8 mouse cellular contexts compared by ENCODE assay signal in genomic region chr13:112926796-112927195, GRCm38 (mm10). TPM values are rescaled to one million over a fixed set of nuclear protein-coding genes. Genes with fewer than 3 reads are reported as not detected.
DNase-seq lines count a peak whose midpoint lies in the region; ATAC-seq and TF ChIP-seq lines count a peak whose summit lies in the region.

No protein-coding gene starts in this region.

- H3K4me1 ChIP-seq in ES-Bruce4 (ENCODE audit: control insufficient read depth, insufficient read depth, low read length) = no peaks in the 10 kb centered on the region
- peaks cover 17% of the 10 kb centered on the region for H3K4me1 ChIP-seq in heart, embryonic 12.5 days (replicated peaks)
- H3K4me1 ChIP-seq in midbrain, embryonic 11.5 days (ENCODE audit: control insufficient read depth, insufficient read depth, low read length) = peaks cover 16% of the 10 kb centered on the region

- no peak for TF ChIP-seq POLR2A in ES-Bruce4 (IDR thresholded peaks at IDR 0.05; ENCODE audit: insufficient read depth, low read length)

- under 1% methylated on average over 19 of the region's 19 CpGs for WGBS in heart, embryonic 12.5 days
- WGBS in large intestine, adult 2 months = under 1% methylated on average over 19 of the region's 19 CpGs
- under 1% methylated on average over 19 of the region's 19 CpGs for WGBS in midbrain, embryonic 11.5 days

- H3K27ac ChIP-seq in ES-Bruce4 (ENCODE audit: insufficient read depth, low read length) = 0 out of 2 replicates have a peak overlapping the region, but pooled peaks have one; percentile 12
- peak overlapping the region; percentile 85 for H3K27ac ChIP-seq in heart, embryonic 12.5 days (ENCODE audit: poor library complexity, severe bottlenecking)
- H3K27ac ChIP-seq in midbrain, embryonic 11.5 days (ENCODE audit: low read depth, low read length) = peak overlapping the region; percentile 84

- H3K4me2 ChIP-seq in heart, embryonic 12.5 days = peak overlapping the region; percentile 75
- H3K4me2 ChIP-seq in midbrain, embryonic 11.5 days = peak overlapping the region; percentile 60

- H3K9me3 ChIP-seq in ES-Bruce4 (replicated peaks; ENCODE audit: control insufficient read depth, insufficient read depth, low read length, poor library complexity, severe bottlenecking) = no peaks in the 10 kb centered on the region
- no peaks in the 10 kb centered on the region for H3K9me3 ChIP-seq in heart, embryonic 12.5 days (replicated peaks)
- H3K9me3 ChIP-seq in midbrain, embryonic 11.5 days (ENCODE audit: control insufficient read depth, low read length) = no peaks in the 10 kb centered on the region

- peak overlapping the region; percentile 89 for H3K9ac ChIP-seq in ES-Bruce4 (ENCODE audit: low read depth, poor library complexity, severe bottlenecking)
- H3K9ac ChIP-seq in heart, embryonic 12.5 days = peak overlapping the region; percentile 93
- H3K9ac ChIP-seq in midbrain, embryonic 11.5 days (ENCODE audit: low read length) = peak overlapping the region; percentile 74

- H3K4me3 ChIP-seq in ES-Bruce4 (ENCODE audit: low read depth, low read length) = peak overlapping the region; percentile 90
- peak overlapping the region; percentile 84 for H3K4me3 ChIP-seq in heart, embryonic 12.5 days
- peak overlapping the region; percentile 79 for H3K4me3 ChIP-seq in midbrain, embryonic 11.5 days (ENCODE audit: low read depth, low read length)

- no peaks in the 10 kb centered on the region for H3K27me3 ChIP-seq in ES-Bruce4 (ENCODE audit: control insufficient read depth, insufficient read depth, low read length, poor library complexity, severe bottlenecking)
- no peaks in the 10 kb centered on the region for H3K27me3 ChIP-seq in heart, embryonic 12.5 days (replicated peaks)
- no peaks in the 10 kb centered on the region for H3K27me3 ChIP-seq in midbrain, embryonic 11.5 days (ENCODE audit: control insufficient read depth, insufficient read depth, low read length)

- TF ChIP-seq CTCF in ES-Bruce4 (IDR thresholded peaks at IDR 0.05; ENCODE audit: low read depth, low read length) = no peak

- peaks cover 2% of the 10 kb centered on the region; the same call in 1 of the 2 replicates for H3K36me3 ChIP-seq in ES-Bruce4 (ENCODE audit: control insufficient read depth, insufficient read depth, low read length, poor library complexity, severe bottlenecking)
- peaks cover 13% of the 10 kb centered on the region for H3K36me3 ChIP-seq in heart, embryonic 12.5 days
- H3K36me3 ChIP-seq in midbrain, embryonic 11.5 days (ENCODE audit: control insufficient read depth, insufficient read depth, low read length) = no peaks in the 10 kb centered on the region; the same call in 1 of the 2 replicates

- peak; percentile 70 for DNase-seq in A20 (ENCODE audit: low read depth, low spot score)
- peak; percentile 55 for DNase-seq in cerebellum, adult 9-11 months
- DNase-seq in large intestine, adult 2 months (ENCODE audit: low read depth, low spot score) = peak; percentile 4
- no peak for DNase-seq in midbrain, embryonic 11.5 days (ENCODE audit: low spot score, missing footprints)
- DNase-seq in thymus, postnatal 0 days (ENCODE audit: low spot score) = peak; percentile 54
- DNase-seq in layer of hippocampus, adult 11-12 months (ENCODE audit: low spot score) = no peak

- no peak for TF ChIP-seq EP300 in ES-Bruce4 (IDR thresholded peaks at IDR 0.05; ENCODE audit: insufficient read depth, low read depth, low read length)

- ATAC-seq in heart, embryonic 12.5 days (ENCODE audit: insufficient number of reproducible peaks, low FRiP score) = 0 out of 2 replicates have a peak, but pooled peaks have one; percentile 34
- peak; percentile 14; the same call in 1 of the 2 replicates for ATAC-seq in midbrain, embryonic 11.5 days (ENCODE audit: low FRiP score)

RNA-seq across cellular contexts. Expression of gene Mtrex, which starts 0.4 kb away (rescaled TPM):
- polyA plus RNA-seq in ES-Bruce4 (2011; ENCODE audit: insufficient read depth, insufficient read length, low read depth, missing spikeins) = 136 and 159 TPM in 2 replicates
- polyA plus RNA-seq in heart, embryonic 12.5 days (2016; fragmentation: Nextera tagmentation; extraction: Ambion mirVana) = 58.3 and 60.6 TPM in 2 replicates
- 5.6 and 7.4 TPM in 2 replicates for polyA plus RNA-seq in large intestine, adult 2 months (2012; rRNA removed)
- polyA plus RNA-seq in midbrain, embryonic 11.5 days (2014; fragmentation: Nextera tagmentation; extraction: Ambion mirVana) = 104 and 115 TPM in 2 replicates
- polyA plus RNA-seq in thymus, postnatal 0 days (2015; fragmentation: Nextera tagmentation; extraction: Ambion mirVana) = 54.6 and 56.2 TPM in 2 replicates

RNA-seq across cellular contexts. Expression of gene Dhx29, which starts 0.5 kb away (rescaled TPM):
- polyA plus RNA-seq in ES-Bruce4 (2011; ENCODE audit: insufficient read depth, insufficient read length, low read depth, missing spikeins) = 33.3 and 34.9 TPM in 2 replicates
- polyA plus RNA-seq in heart, embryonic 12.5 days (2016; fragmentation: Nextera tagmentation; extraction: Ambion mirVana) = 18.0 and 19.7 TPM in 2 replicates
- 2.2 and 2.4 TPM in 2 replicates for polyA plus RNA-seq in large intestine, adult 2 months (2012; rRNA removed)
- 32.1 and 36.8 TPM in 2 replicates for polyA plus RNA-seq in midbrain, embryonic 11.5 days (2014; fragmentation: Nextera tagmentation; extraction: Ambion mirVana)
- polyA plus RNA-seq in thymus, postnatal 0 days (2015; fragmentation: Nextera tagmentation; extraction: Ambion mirVana) = 29.3 and 30.7 TPM in 2 replicates

Comparison
In these comparisons a context has a peak if more than half of its experiments do, and no peak if none do; other contexts are left out.
1. DNase-seq: peak in A20 (single experiment), cerebellum, adult 9-11 months (single experiment), large intestine, adult 2 months (single experiment) and thymus, postnatal 0 days (single experiment); none in midbrain, embryonic 11.5 days (single experiment) and layer of hippocampus, adult 11-12 months (single experiment).
2. H3K27ac ChIP-seq: peak in every context shown above with its lines; median percentile 85 in heart, embryonic 12.5 days; 84 in midbrain, embryonic 11.5 days; 12 in ES-Bruce4.
3. Peak in every context shown above with its lines, with median percentiles within 50 percentile points of each other: H3K4me3 ChIP-seq and H3K9ac ChIP-seq.